Mouse (Mus musculus): Measurements from ENCODE around the gene Cxcr6. TPM values are rescaled to one million over a fixed set of nuclear protein-coding genes. Genes with fewer than 3 reads are reported as not detected.
"Not testable (repeated sequence)": the region's sequence is repeated elsewhere in the genome, so short reads cannot be mapped to it uniquely, and the experiment has no call there.

Cxcr6 gene
- total RNA-seq (2021) = not detected
- long read RNA-seq, experiment 1 = 0 reads
- long read RNA-seq, experiment 2 = 0 reads

- DNase-seq = no peak
Observed at GRCm38 (mm10) chr9:123806267-123806666, at the start of gene Cxcr6. Cxcr6 (plus strand) TSS chr9:123806475.

GRCm38 (mm10) chr9:123756752-123757151, 49.5 kb upstream of the Cxcr6 start:
- DNase-seq = peak; percentile 34

GRCm38 (mm10) chr9:123757326-123757725, 48.9 kb upstream of the Cxcr6 start:
- DNase-seq = no peak

GRCm38 (mm10) chr9:123758156-123758555, 48.1 kb upstream of the Cxcr6 start:
- DNase-seq = no peak

GRCm38 (mm10) chr9:123758645-123759044, 47.6 kb upstream of the Cxcr6 start:
- no peak for DNase-seq

- no peak for DNase-seq
Observed at GRCm38 (mm10) chr9:123760806-123761205, 45.5 kb upstream of the Cxcr6 start.

- DNase-seq = no peak
Observed at GRCm38 (mm10) chr9:123762886-123763285, 43.4 kb upstream of the Cxcr6 start.

- DNase-seq = no peak
Observed at GRCm38 (mm10) chr9:123763771-123764170, 42.5 kb upstream of the Cxcr6 start.

GRCm38 (mm10) chr9:123766996-123767395, 39.3 kb upstream of the Cxcr6 start:
- no peak for DNase-seq

- DNase-seq = no peak
Observed at GRCm38 (mm10) chr9:123768443-123768842, 37.8 kb upstream of the Cxcr6 start.

GRCm38 (mm10) chr9:123769532-123769931, 36.7 kb upstream of the Cxcr6 start:
- no peak for DNase-seq

GRCm38 (mm10) chr9:123773299-123773698, 33.0 kb upstream of the Cxcr6 start:
- not testable (repeated sequence) for DNase-seq

- no peak for DNase-seq
Observed at GRCm38 (mm10) chr9:123788855-123789529, 17.3 kb upstream of the Cxcr6 start.

GRCm38 (mm10) chr9:123796174-123796573, 10.1 kb upstream of the Cxcr6 start:
- peak; percentile 19 for DNase-seq

- no peak for DNase-seq
Observed at GRCm38 (mm10) chr9:123801527-123801926, 4.7 kb upstream of the Cxcr6 start.

GRCm38 (mm10) chr9:123802421-123802820, 3.9 kb upstream of the Cxcr6 start:
- no peak for DNase-seq

- no peak for DNase-seq
Observed at GRCm38 (mm10) chr9:123802896-123803295, 3.4 kb upstream of the Cxcr6 start.

GRCm38 (mm10) chr9:123805241-123805640, 1.0 kb upstream of the Cxcr6 start:
- no peak for DNase-seq

- DNase-seq = no peak
Observed at GRCm38 (mm10) chr9:123808583-123808982, 2.3 kb downstream of the Cxcr6 start.

- DNase-seq = no peak
Observed at GRCm38 (mm10) chr9:123811831-123812230, 5.6 kb downstream of the Cxcr6 start.

GRCm38 (mm10) chr9:123814326-123814725, 8.1 kb downstream of the Cxcr6 start:
- DNase-seq = no peak

GRCm38 (mm10) chr9:123814821-123815220, 8.5 kb downstream of the Cxcr6 start:
- DNase-seq = no peak

- no peak for DNase-seq
Observed at GRCm38 (mm10) chr9:123815444-123815843, 9.2 kb downstream of the Cxcr6 start.

- no peak for DNase-seq
Observed at GRCm38 (mm10) chr9:123815996-123816395, 9.7 kb downstream of the Cxcr6 start.

Measured in gastrocnemius, postnatal 25 days (tissue).